Mouse (Mus musculus): ENCODE data around the gene Notum. TPM values are rescaled to one million over a fixed set of nuclear protein-coding genes. Genes with fewer than 3 reads are reported as not detected.
"Not testable (repeated sequence)": the region's sequence is repeated elsewhere in the genome, so short reads cannot be mapped to it uniquely, and the experiment has no call there.

Notum gene
- polyA plus RNA-seq, 1 experiment from 2014 or later: 14.0 TPM

- Histone ChIP-seq H3K9me3 (ENCODE audit: control insufficient read depth, low read depth, low read length) (no peaks in the 10 kb centered on the region), H3K27me3 (ENCODE audit: control insufficient read depth, insufficient read depth, low read length) (no peaks in the 10 kb centered on the region), H3K4me2 (replicated peaks; ENCODE audit: low read depth, low read length) (no peak overlapping the region), H3K36me3 (ENCODE audit: control insufficient read depth, insufficient read depth, low read length) (peaks cover 28% of the 10 kb centered on the region), H3K4me1 (ENCODE audit: control insufficient read depth, insufficient read depth, low read length) (0 out of 2 replicates have a peak, but pooled peaks cover 4% of the 10 kb centered on the region), H3K27ac (ENCODE audit: low read length) (no peak overlapping the region), H3K9ac (replicated peaks; ENCODE audit: low read depth, low read length) (no peak overlapping the region), H3K4me3 (ENCODE audit: low read depth, low read length) (no peak overlapping the region)
- 84% methylated on average over 2 of the region's 2 CpGs for WGBS
- no peak for ATAC-seq (ENCODE audit: insufficient number of reproducible peaks, insufficient read depth, low FRiP score, low read depth)
Observed at GRCm38 (mm10) chr11:120684660-120685059, 23.7 kb upstream of the Notum start.

- no peak for ATAC-seq (ENCODE audit: insufficient number of reproducible peaks, insufficient read depth, low FRiP score, low read depth)
- Histone ChIP-seq H3K9me3 (ENCODE audit: control insufficient read depth, low read depth, low read length) (no peaks in the 10 kb centered on the region), H3K27ac (ENCODE audit: low read length) (no peak overlapping the region), H3K9ac (replicated peaks; ENCODE audit: low read depth, low read length) (no peak overlapping the region), H3K4me3 (ENCODE audit: low read depth, low read length) (no peak overlapping the region), H3K4me2 (replicated peaks; ENCODE audit: low read depth, low read length) (no peak overlapping the region), H3K27me3 (ENCODE audit: control insufficient read depth, insufficient read depth, low read length) (no peaks in the 10 kb centered on the region), H3K36me3 (ENCODE audit: control insufficient read depth, insufficient read depth, low read length) (peaks cover 28% of the 10 kb centered on the region), H3K4me1 (ENCODE audit: control insufficient read depth, insufficient read depth, low read length) (0 out of 2 replicates have a peak, but pooled peaks cover 4% of the 10 kb centered on the region)
- WGBS: 89% methylated on average over 2 of the region's 2 CpGs
Observed at GRCm38 (mm10) chr11:120684086-120684485, 23.1 kb upstream of the Notum start.

GRCm38 (mm10) chr11:120683536-120683935, 22.6 kb upstream of the Notum start:
- H3K27ac ChIP-seq (ENCODE audit: low read length): no peak overlapping the region
- H3K4me2 ChIP-seq (replicated peaks; ENCODE audit: low read depth, low read length): no peak overlapping the region
- no peak overlapping the region for H3K4me3 ChIP-seq (ENCODE audit: low read depth, low read length)
- ATAC-seq (ENCODE audit: insufficient number of reproducible peaks, insufficient read depth, low FRiP score, low read depth): no peak
- WGBS: 91% methylated on average over 3 of the region's 3 CpGs
- H3K9me3 ChIP-seq (ENCODE audit: control insufficient read depth, low read depth, low read length): no peaks in the 10 kb centered on the region
- H3K9ac ChIP-seq (replicated peaks; ENCODE audit: low read depth, low read length): no peak overlapping the region
- H3K4me1 ChIP-seq (ENCODE audit: control insufficient read depth, insufficient read depth, low read length): 0 out of 2 replicates have a peak, but pooled peaks cover 4% of the 10 kb centered on the region
- peaks cover 26% of the 10 kb centered on the region for H3K36me3 ChIP-seq (ENCODE audit: control insufficient read depth, insufficient read depth, low read length)
- H3K27me3 ChIP-seq (ENCODE audit: control insufficient read depth, insufficient read depth, low read length): no peaks in the 10 kb centered on the region

DNA sequence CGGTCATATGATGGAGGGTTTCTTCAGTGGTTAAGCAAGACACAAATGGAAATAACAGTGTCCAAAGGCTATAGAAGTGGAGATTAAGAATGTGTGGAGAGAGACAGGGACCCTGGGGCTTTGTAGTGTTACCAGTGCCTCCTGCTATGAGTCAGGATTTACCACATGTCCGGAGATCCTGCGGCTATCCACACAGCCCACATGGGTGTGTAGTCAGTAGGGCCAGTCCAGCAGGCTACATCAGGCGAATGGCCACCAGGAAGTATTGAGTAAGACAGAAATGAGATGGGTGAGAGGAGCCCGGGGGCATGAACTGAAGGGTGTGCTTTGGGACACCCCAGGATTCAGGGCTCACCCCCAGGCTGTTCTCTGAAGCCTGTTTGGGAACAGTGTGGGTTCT, 21.7 kb upstream of the Notum start:
- WGBS: 91% methylated on average over 5 of the region's 5 CpGs
- Histone ChIP-seq H3K36me3 (ENCODE audit: control insufficient read depth, insufficient read depth, low read length) (peaks cover 32% of the 10 kb centered on the region), H3K9me3 (ENCODE audit: control insufficient read depth, low read depth, low read length) (no peaks in the 10 kb centered on the region)

DNA sequence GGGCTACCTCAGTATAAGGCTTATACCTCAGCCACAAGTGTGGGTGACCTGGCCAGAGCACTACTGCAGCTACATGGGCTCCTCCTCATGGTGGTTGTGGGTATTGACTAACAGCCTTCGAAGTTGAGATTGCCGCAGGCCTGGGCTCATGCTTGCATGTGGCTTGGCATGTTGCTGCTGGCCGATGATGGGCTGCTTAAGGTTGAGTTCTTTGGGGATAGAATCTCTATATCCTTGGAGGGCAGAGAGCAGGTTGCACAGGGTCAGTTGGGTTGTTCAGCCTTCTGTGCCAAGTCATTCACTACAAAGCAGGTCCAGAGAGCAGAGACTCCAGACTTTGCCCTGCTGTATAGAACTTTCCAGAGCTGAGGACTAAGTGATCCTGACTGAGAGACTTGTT, 18.9 kb upstream of the Notum start:
- peaks cover 32% of the 10 kb centered on the region for H3K36me3 ChIP-seq (ENCODE audit: control insufficient read depth, insufficient read depth, low read length)
- H3K9me3 ChIP-seq (ENCODE audit: control insufficient read depth, low read depth, low read length): no peaks in the 10 kb centered on the region
- 0 out of 2 replicates have a peak, but pooled peaks have one; percentile 37 for ATAC-seq (ENCODE audit: insufficient number of reproducible peaks, insufficient read depth, low FRiP score, low read depth)
- H3K4me1 ChIP-seq (ENCODE audit: control insufficient read depth, insufficient read depth, low read length): no peaks in the 10 kb centered on the region
- no peak overlapping the region for H3K4me2 ChIP-seq (replicated peaks; ENCODE audit: low read depth, low read length)
- no peak overlapping the region for H3K4me3 ChIP-seq (ENCODE audit: low read depth, low read length)
- 74% methylated on average over 3 of the region's 3 CpGs for WGBS
- H3K27ac ChIP-seq (ENCODE audit: low read length): no peak overlapping the region
- H3K27me3 ChIP-seq (ENCODE audit: control insufficient read depth, insufficient read depth, low read length): no peaks in the 10 kb centered on the region
- H3K9ac ChIP-seq (replicated peaks; ENCODE audit: low read depth, low read length): no peak overlapping the region

More for the DNA sequence above, 21.7 kb upstream of the Notum start:
- Histone ChIP-seq H3K4me2 (replicated peaks; ENCODE audit: low read depth, low read length) (no peak overlapping the region), H3K27me3 (ENCODE audit: control insufficient read depth, insufficient read depth, low read length) (no peaks in the 10 kb centered on the region), H3K4me3 (ENCODE audit: low read depth, low read length) (no peak overlapping the region), H3K4me1 (ENCODE audit: control insufficient read depth, insufficient read depth, low read length) (0 out of 2 replicates have a peak, but pooled peaks cover 4% of the 10 kb centered on the region), H3K27ac (ENCODE audit: low read length) (no peak overlapping the region), H3K9ac (replicated peaks; ENCODE audit: low read depth, low read length) (no peak overlapping the region)
- no peak for ATAC-seq (ENCODE audit: insufficient number of reproducible peaks, insufficient read depth, low FRiP score, low read depth)

- Histone ChIP-seq H3K4me3 (ENCODE audit: low read depth, low read length) (no peak overlapping the region), H3K4me1 (ENCODE audit: control insufficient read depth, insufficient read depth, low read length) (0 out of 2 replicates have a peak, but pooled peaks cover 4% of the 10 kb centered on the region), H3K4me2 (replicated peaks; ENCODE audit: low read depth, low read length) (no peak overlapping the region), H3K36me3 (ENCODE audit: control insufficient read depth, insufficient read depth, low read length) (peaks cover 32% of the 10 kb centered on the region), H3K9ac (replicated peaks; ENCODE audit: low read depth, low read length) (no peak overlapping the region), H3K9me3 (ENCODE audit: control insufficient read depth, low read depth, low read length) (no peaks in the 10 kb centered on the region), H3K27me3 (ENCODE audit: control insufficient read depth, insufficient read depth, low read length) (no peaks in the 10 kb centered on the region), H3K27ac (ENCODE audit: low read length) (no peak overlapping the region)
- ATAC-seq (ENCODE audit: insufficient number of reproducible peaks, insufficient read depth, low FRiP score, low read depth): no peak
- WGBS: 88% methylated on average over 4 of the region's 4 CpGs
Observed at GRCm38 (mm10) chr11:120676951-120677350, 16.0 kb upstream of the Notum start.

DNA sequence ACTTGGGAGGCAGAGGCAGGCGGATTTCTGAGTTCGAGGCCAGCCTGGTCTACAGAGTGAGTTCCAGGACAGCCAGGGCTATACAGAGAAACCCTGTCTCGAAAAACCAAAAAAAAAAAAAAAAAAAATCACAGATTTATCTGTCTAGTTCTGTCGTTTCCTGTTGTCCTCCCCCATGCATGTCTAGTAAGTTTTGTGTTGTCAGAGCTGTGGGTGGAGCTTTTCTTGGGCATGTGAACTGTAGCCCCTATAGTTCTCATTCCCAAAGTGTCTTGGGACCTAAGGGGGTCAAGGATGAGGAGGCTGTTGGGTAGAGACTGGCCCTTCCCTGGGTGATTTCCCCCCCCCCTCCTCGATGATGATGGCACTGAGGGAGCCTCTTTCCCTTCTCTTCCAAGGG, 14.9 kb upstream of the Notum start:
- H3K27ac ChIP-seq (ENCODE audit: low read length); H3K9me3 ChIP-seq (ENCODE audit: control insufficient read depth, low read depth, low read length); H3K4me3 ChIP-seq (ENCODE audit: low read depth, low read length); ATAC-seq (ENCODE audit: insufficient number of reproducible peaks, insufficient read depth, low FRiP score, low read depth); H3K4me1 ChIP-seq (ENCODE audit: control insufficient read depth, insufficient read depth, low read length); H3K27me3 ChIP-seq (ENCODE audit: control insufficient read depth, insufficient read depth, low read length); H3K9ac ChIP-seq (replicated peaks; ENCODE audit: low read depth, low read length); H3K4me2 ChIP-seq (replicated peaks; ENCODE audit: low read depth, low read length): not testable (repeated sequence)
- WGBS: 84% methylated on average over 4 of the region's 5 CpGs
- peaks cover 26% of the 10 kb centered on the region for H3K36me3 ChIP-seq (ENCODE audit: control insufficient read depth, insufficient read depth, low read length)

DNA sequence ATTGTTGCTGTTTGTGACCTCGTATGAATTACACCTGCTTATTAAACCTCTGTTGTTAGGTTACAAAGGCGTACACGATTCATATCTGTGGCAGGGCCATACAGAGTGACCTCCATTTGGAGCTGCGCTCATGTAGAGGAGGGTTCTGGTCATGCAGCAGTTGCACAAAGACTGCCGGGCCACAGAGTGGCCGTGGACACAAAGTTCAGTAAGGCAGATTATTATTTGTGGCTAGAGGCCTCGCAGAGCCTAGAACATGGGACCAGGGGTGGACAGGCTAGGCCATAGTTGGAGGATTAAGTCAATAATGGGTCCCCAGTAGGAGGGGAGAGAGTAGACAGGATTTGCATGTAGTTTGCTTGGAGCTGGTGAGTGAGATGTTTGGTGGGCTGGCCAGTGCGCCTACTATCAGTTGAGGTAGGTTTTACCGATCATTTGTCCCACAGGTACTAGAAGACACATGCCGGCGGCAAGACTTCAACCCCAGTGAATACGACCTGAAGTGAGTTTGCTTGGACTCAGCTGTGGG, 12.7 kb upstream of the Notum start:
- WGBS: 31% methylated on average over 12 of the region's 12 CpGs
- peaks cover 9% of the 10 kb centered on the region for H3K36me3 ChIP-seq (ENCODE audit: control insufficient read depth, insufficient read depth, low read length)
- 0 out of 2 replicates have a peak, but pooled peaks cover 4% of the 10 kb centered on the region for H3K4me1 ChIP-seq (ENCODE audit: control insufficient read depth, insufficient read depth, low read length)
- H3K4me2 ChIP-seq (replicated peaks; ENCODE audit: low read depth, low read length): peak overlapping the region; percentile 90
- peak overlapping the region; percentile 64 for H3K9ac ChIP-seq (replicated peaks; ENCODE audit: low read depth, low read length)
- peak overlapping the region; percentile 73 for H3K4me3 ChIP-seq (ENCODE audit: low read depth, low read length)
- ATAC-seq (ENCODE audit: insufficient number of reproducible peaks, insufficient read depth, low FRiP score, low read depth): peak; percentile 0; the same call in 1 of the 2 replicates
- no peaks in the 10 kb centered on the region for H3K9me3 ChIP-seq (ENCODE audit: control insufficient read depth, low read depth, low read length)
- H3K27me3 ChIP-seq (ENCODE audit: control insufficient read depth, insufficient read depth, low read length): no peaks in the 10 kb centered on the region
- peak overlapping the region; percentile 76 for H3K27ac ChIP-seq (ENCODE audit: low read length)
